Mouse (Mus musculus): Measurements from ENCODE around the gene Zfp414. TPM values are rescaled to one million over a fixed set of nuclear protein-coding genes. Genes with fewer than 3 reads are reported as not detected.

Zfp414 gene
- 25.8 and 28.7 TPM in 2 replicates for polyA plus RNA-seq (2015; fragmentation: Nextera tagmentation; extraction: Ambion mirVana)

DNA sequence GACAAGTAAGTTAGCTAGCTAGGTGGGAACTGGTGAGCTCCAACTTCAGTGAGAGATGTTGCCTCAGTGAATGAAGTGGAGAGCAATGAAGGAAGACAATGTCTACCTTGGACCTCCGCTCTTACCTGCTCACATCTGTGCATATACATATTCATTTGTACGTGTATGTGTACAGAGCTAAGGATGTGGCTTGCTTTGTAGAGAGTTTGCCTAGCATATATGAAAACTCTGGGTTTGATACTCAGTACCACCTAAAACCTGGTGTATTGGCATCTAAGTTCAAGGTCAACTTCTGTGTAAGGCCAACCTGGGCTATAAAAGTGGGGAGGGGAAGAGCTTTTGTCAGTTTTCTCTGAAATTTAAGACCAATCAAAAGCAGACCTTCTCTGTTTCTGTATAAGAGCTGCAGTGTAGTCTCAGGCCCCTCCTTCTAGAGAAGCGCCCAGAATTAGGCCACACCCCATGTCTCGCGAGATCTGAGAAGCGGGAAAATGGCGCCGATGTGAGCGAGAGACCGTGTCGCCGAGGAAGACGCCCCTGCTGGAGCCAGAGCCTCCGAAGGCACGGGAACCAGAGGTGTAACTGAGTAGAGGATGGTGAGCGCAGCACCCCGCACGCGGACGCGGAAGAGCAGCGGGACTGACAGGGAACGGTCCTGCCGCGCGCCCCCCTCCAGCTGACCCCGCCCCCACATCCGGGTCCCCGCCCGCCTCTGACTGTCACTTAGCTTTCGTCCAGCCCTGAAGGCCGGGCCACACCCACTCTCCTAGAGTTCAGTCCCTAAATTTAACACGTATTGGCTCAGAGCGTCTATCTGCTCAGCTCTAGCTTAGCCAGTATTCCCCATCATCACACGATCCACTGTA lies at the start of gene Zfp414:
Gene Zfp414, plus strand, starts transcription at position 470 of the 866 bp plus-strand sequence.
- Histone ChIP-seq H3K27me3 (ENCODE audit: control insufficient read depth, insufficient read depth, low read length) (no peaks in the 10 kb centered on the region), H3K9me3 (replicated peaks; ENCODE audit: control insufficient read depth, low read length) (no peaks in the 10 kb centered on the region), H3K4me2 (ENCODE audit: low read depth, low read length) (peak within 1 kb of the TSS; percentile 81), H3K9ac (ENCODE audit: low read length) (peak within 1 kb of the TSS; percentile 85), H3K27ac (ENCODE audit: low read length) (peak within 1 kb of the TSS; percentile 97), H3K4me3 (ENCODE audit: low read length) (peak within 1 kb of the TSS; percentile 71), H3K36me3 (ENCODE audit: control insufficient read depth, insufficient read depth) (peaks cover 14% of the 10 kb centered on the region; the same call in 1 of the 2 replicates), H3K4me1 (ENCODE audit: control insufficient read depth, insufficient read depth, low read length) (peaks cover 14% of the 10 kb centered on the region)
- ATAC-seq (replicated peaks; ENCODE audit: extremely low read depth, insufficient read depth, low FRiP score), result peak; percentile 98
- WGBS, result 3% methylated on average over 34 of the region's 35 CpGs

DNA sequence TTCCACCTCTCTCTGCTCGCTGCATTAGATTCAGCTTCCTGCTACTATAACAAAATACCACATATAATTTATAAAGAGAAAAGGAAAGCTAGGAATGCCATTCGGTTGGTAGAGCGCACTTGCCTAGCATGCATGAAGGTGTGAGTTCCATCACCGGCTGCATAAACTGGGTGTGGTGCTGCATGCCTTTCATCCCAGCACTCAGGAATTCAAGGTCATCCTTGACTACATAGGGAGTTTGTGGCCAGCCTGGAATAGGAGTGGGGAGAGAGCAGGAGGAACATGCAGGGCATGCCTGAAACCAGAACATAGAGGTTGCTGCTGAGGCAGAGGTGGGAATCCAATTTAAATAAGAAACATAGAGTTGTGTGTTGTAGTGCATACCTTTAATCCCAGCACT lies 44.8 kb upstream of the Zfp414 start:
- H3K4me1 ChIP-seq (ENCODE audit: control insufficient read depth, insufficient read depth, low read length), result no peaks in the 10 kb centered on the region
- no peaks in the 10 kb centered on the region for H3K27me3 ChIP-seq (ENCODE audit: control insufficient read depth, insufficient read depth, low read length)
- WGBS, result 78% methylated on average over 4 of the region's 4 CpGs
- H3K9me3 ChIP-seq (replicated peaks; ENCODE audit: control insufficient read depth, low read length), result no peaks in the 10 kb centered on the region
- H3K4me3 ChIP-seq (ENCODE audit: low read length), result no peak overlapping the region
- no peak overlapping the region for H3K27ac ChIP-seq (ENCODE audit: low read length)
- no peak overlapping the region for H3K4me2 ChIP-seq (ENCODE audit: low read depth, low read length)
- H3K36me3 ChIP-seq (ENCODE audit: control insufficient read depth, insufficient read depth), result no peaks in the 10 kb centered on the region
- ATAC-seq (replicated peaks; ENCODE audit: extremely low read depth, insufficient read depth, low FRiP score), result no peak
- no peak overlapping the region for H3K9ac ChIP-seq (ENCODE audit: low read length)

DNA sequence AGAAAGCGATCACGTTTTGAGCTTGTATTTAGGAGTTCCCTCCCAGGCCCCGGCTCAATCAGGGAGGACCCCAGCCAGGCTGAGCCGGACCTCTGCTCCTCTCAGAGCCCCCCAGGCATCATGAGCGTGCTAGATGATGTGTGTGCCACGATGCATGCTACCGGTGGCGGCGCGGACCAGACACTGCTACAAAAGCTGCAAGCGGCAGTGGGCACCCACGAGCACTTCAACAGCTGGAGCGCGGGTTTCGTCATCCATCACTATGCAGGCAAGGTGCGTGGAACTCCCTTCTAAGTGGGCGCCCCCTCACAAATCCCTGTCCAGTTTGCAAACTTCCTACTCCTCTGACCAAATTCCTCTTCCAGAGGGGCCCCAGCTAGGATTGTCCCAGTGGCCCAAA lies 42.9 kb upstream of the Zfp414 start:
- H3K9ac ChIP-seq (ENCODE audit: low read length), result no peak overlapping the region
- ATAC-seq (replicated peaks; ENCODE audit: extremely low read depth, insufficient read depth, low FRiP score), result no peak
- no peaks in the 10 kb centered on the region for H3K9me3 ChIP-seq (replicated peaks; ENCODE audit: control insufficient read depth, low read length)
- H3K4me2 ChIP-seq (ENCODE audit: low read depth, low read length), result no peak overlapping the region
- no peak overlapping the region for H3K27ac ChIP-seq (ENCODE audit: low read length)
- no peak overlapping the region for H3K4me3 ChIP-seq (ENCODE audit: low read length)
- H3K36me3 ChIP-seq (ENCODE audit: control insufficient read depth, insufficient read depth), result no peaks in the 10 kb centered on the region
- no peaks in the 10 kb centered on the region for H3K4me1 ChIP-seq (ENCODE audit: control insufficient read depth, insufficient read depth, low read length)
- 63% methylated on average over 17 of the region's 17 CpGs for WGBS
- H3K27me3 ChIP-seq (ENCODE audit: control insufficient read depth, insufficient read depth, low read length), result no peaks in the 10 kb centered on the region

DNA sequence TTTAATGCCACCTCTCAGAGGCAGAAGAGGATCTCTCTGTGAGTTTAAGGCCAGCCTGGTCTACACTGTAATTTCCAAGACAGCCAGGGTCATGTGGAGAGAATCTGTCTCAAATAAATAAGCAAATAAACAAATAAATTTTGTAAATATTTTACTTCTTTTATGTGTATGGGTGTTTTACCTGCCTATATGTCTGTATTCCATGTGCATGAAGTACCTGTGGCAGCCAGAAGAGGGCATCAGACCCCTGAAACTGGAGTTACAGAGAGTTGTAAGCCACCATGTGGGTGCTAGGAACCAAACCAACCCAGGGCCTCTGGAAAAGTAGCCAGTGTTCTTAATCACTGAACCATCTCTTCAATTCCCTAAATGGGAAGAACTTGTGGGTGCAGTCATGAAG lies 31.6 kb upstream of the Zfp414 start:
- Histone ChIP-seq H3K4me1 (ENCODE audit: control insufficient read depth, insufficient read depth, low read length) (no peaks in the 10 kb centered on the region), H3K9me3 (replicated peaks; ENCODE audit: control insufficient read depth, low read length) (peaks cover 7% of the 10 kb centered on the region), H3K36me3 (ENCODE audit: control insufficient read depth, insufficient read depth) (no peaks in the 10 kb centered on the region), H3K9ac (ENCODE audit: low read length) (no peak overlapping the region), H3K27me3 (ENCODE audit: control insufficient read depth, insufficient read depth, low read length) (no peaks in the 10 kb centered on the region), H3K27ac (ENCODE audit: low read length) (no peak overlapping the region), H3K4me2 (ENCODE audit: low read depth, low read length) (no peak overlapping the region), H3K4me3 (ENCODE audit: low read length) (no peak overlapping the region)
- ATAC-seq (replicated peaks; ENCODE audit: extremely low read depth, insufficient read depth, low FRiP score), result no peak

DNA sequence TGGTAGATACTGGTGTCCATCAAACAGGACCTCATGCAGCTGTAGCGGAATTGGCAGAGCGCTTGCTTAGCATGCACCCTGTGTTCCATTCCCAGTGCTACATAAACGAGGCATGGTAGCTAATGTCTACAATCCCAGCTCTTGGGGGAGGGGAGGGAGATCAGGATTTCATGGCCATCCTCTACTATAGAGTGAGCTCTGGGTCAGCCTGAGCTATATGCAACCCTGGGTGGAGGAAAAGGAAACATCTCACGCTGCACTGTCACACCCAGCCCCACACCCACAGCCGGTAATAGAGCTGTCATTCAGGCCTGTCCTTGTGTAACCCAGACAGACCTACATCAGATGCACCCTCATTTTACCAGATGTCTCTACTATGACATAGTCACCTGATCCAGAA lies 30.4 kb upstream of the Zfp414 start:
- Histone ChIP-seq H3K27ac (ENCODE audit: low read length) (no peak overlapping the region), H3K9ac (ENCODE audit: low read length) (no peak overlapping the region), H3K36me3 (ENCODE audit: control insufficient read depth, insufficient read depth) (no peaks in the 10 kb centered on the region), H3K4me2 (ENCODE audit: low read depth, low read length) (no peak overlapping the region), H3K4me3 (ENCODE audit: low read length) (no peak overlapping the region), H3K9me3 (replicated peaks; ENCODE audit: control insufficient read depth, low read length) (peaks cover 7% of the 10 kb centered on the region), H3K27me3 (ENCODE audit: control insufficient read depth, insufficient read depth, low read length) (no peaks in the 10 kb centered on the region), H3K4me1 (ENCODE audit: control insufficient read depth, insufficient read depth, low read length) (no peaks in the 10 kb centered on the region)
- ATAC-seq (replicated peaks; ENCODE audit: extremely low read depth, insufficient read depth, low FRiP score), result no peak
- 89% methylated on average over 5 of the region's 5 CpGs for WGBS

DNA sequence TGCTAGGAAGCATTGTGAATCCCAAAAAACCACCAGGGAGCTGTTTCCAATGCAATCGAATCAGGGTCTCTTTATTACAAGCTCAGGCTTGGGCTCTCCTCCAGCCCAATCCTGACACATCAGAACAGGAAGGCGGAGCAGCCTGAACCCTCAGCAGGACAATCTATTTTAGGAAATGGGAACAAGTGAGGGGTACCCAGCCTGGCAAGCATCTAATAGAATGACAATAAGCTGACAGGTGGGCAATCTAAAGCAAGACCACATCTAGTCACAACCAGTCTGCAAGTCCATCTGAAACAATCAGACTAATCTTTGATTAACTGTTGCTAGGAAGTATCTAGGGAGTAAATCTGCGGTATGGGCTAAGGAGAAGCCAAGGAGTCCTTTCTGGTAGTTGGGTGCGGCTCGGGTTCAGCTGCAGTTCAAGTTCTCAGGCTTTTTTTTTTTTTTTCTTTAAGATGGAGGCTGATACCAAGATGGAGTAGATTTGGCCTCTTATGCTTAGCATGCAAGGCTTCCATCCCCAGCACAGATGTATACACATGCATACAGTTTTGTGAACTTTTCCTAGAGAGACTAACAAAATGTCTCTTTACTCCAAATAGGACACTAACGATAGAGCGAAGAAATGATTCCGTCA lies 28.9 kb upstream of the Zfp414 start:
- Histone ChIP-seq H3K4me2 (ENCODE audit: low read depth, low read length) (no peak overlapping the region), H3K27ac (ENCODE audit: low read length) (no peak overlapping the region), H3K36me3 (ENCODE audit: control insufficient read depth, insufficient read depth) (no peaks in the 10 kb centered on the region), H3K9ac (ENCODE audit: low read length) (no peak overlapping the region), H3K4me3 (ENCODE audit: low read length) (no peak overlapping the region), H3K9me3 (replicated peaks; ENCODE audit: control insufficient read depth, low read length) (peaks cover 7% of the 10 kb centered on the region), H3K4me1 (ENCODE audit: control insufficient read depth, insufficient read depth, low read length) (no peaks in the 10 kb centered on the region), H3K27me3 (ENCODE audit: control insufficient read depth, insufficient read depth, low read length) (no peaks in the 10 kb centered on the region)
- no peak for ATAC-seq (replicated peaks; ENCODE audit: extremely low read depth, insufficient read depth, low FRiP score)
- WGBS, result 83% methylated on average over 8 of the region's 8 CpGs

DNA sequence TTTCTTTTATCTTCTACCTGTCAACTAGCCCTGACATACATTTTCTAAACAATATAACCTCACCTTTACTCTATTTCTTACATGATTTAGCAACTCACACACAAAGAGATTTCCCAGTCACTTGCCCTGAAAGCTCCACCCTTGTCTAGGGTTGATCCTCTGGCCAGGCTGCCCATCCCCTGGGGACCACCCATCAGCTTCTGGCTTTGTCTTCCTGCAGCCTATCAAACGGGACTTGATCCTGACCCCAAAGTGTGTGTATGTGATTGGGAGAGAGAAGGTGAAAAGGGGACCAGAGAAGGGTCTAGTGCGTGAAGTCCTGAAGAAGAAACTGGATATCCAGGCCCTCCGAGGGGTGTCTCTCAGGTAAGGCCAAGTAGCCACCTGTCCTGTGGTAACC lies 28.1 kb upstream of the Zfp414 start:
- Histone ChIP-seq H3K27me3 (ENCODE audit: control insufficient read depth, insufficient read depth, low read length) (no peaks in the 10 kb centered on the region), H3K9me3 (replicated peaks; ENCODE audit: control insufficient read depth, low read length) (peaks cover 7% of the 10 kb centered on the region), H3K36me3 (ENCODE audit: control insufficient read depth, insufficient read depth) (no peaks in the 10 kb centered on the region), H3K4me3 (ENCODE audit: low read length) (no peak overlapping the region), H3K4me2 (ENCODE audit: low read depth, low read length) (no peak overlapping the region), H3K9ac (ENCODE audit: low read length) (no peak overlapping the region), H3K27ac (ENCODE audit: low read length) (no peak overlapping the region), H3K4me1 (ENCODE audit: control insufficient read depth, insufficient read depth, low read length) (no peaks in the 10 kb centered on the region)
- WGBS, result 76% methylated on average over 3 of the region's 3 CpGs
- no peak for ATAC-seq (replicated peaks; ENCODE audit: extremely low read depth, insufficient read depth, low FRiP score)

DNA sequence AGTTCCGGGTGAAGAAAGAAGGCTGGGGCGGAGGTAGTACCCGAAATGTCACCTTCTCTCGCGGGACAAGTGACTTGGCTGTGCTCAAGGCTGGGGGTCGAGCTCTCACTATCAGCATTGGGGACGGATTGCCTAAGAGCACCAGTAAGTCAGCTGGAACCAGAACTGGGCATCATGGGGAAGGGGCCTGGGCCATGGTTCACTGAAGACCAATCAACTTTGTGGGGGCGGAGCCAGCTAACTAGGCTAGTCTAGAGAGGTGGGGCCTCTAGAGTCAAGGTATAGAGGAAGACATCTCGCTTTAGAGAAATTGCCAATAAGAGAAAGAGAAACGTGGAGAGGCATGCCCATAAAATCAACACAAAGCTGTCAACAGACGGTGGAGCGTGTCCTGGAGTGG lies 26.9 kb upstream of the Zfp414 start:
- WGBS, result 80% methylated on average over 12 of the region's 12 CpGs
- H3K9me3 ChIP-seq (replicated peaks; ENCODE audit: control insufficient read depth, low read length), result peaks cover 7% of the 10 kb centered on the region
- no peak overlapping the region for H3K4me2 ChIP-seq (ENCODE audit: low read depth, low read length)
- no peaks in the 10 kb centered on the region for H3K36me3 ChIP-seq (ENCODE audit: control insufficient read depth, insufficient read depth)
- no peak overlapping the region for H3K27ac ChIP-seq (ENCODE audit: low read length)
- H3K27me3 ChIP-seq (ENCODE audit: control insufficient read depth, insufficient read depth, low read length), result no peaks in the 10 kb centered on the region
- ATAC-seq (replicated peaks; ENCODE audit: extremely low read depth, insufficient read depth, low FRiP score), result no peak
- H3K4me3 ChIP-seq (ENCODE audit: low read length), result no peak overlapping the region
- no peaks in the 10 kb centered on the region for H3K4me1 ChIP-seq (ENCODE audit: control insufficient read depth, insufficient read depth, low read length)
- H3K9ac ChIP-seq (ENCODE audit: low read length), result no peak overlapping the region

DNA sequence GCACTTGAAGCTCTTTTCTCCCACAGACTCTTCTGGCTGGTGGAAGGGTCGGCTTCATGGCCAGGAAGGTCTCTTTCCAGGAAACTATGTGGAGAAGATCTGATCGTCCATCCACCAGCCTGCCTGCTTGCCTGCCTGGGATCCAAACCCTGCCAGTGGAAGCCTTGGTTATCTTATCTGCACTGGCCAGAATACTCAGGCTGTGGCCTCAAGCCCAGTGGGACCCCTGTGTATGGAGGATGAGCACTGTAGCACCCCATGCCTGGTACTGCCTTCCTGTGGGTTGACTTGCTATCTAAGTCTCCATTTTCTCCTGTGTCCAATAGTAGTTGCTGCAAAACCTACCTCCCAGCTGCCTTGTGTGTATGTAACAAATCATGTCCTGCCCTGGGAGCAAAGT lies 21.6 kb upstream of the Zfp414 start:
- Histone ChIP-seq H3K27me3 (ENCODE audit: control insufficient read depth, insufficient read depth, low read length) (no peaks in the 10 kb centered on the region), H3K4me1 (ENCODE audit: control insufficient read depth, insufficient read depth, low read length) (no peaks in the 10 kb centered on the region), H3K27ac (ENCODE audit: low read length) (no peak overlapping the region), H3K4me2 (ENCODE audit: low read depth, low read length) (no peak overlapping the region), H3K4me3 (ENCODE audit: low read length) (no peak overlapping the region), H3K9me3 (replicated peaks; ENCODE audit: control insufficient read depth, low read length) (no peaks in the 10 kb centered on the region), H3K9ac (ENCODE audit: low read length) (no peak overlapping the region), H3K36me3 (ENCODE audit: control insufficient read depth, insufficient read depth) (no peaks in the 10 kb centered on the region)
- WGBS, result 56% methylated on average over 2 of the region's 2 CpGs
- ATAC-seq (replicated peaks; ENCODE audit: extremely low read depth, insufficient read depth, low FRiP score), result no peak

All from heart, embryonic 16.5 days (tissue).